Mouse (Mus musculus) cortical plate, adult 2 months (tissue): Measurements from ENCODE around the gene Vcp.

Experiments used
- CTCF ChIP-seq: fragments of 200-500 bp; IDR thresholded peaks from 2 replicates; pipeline ENCODE4 v1.5.1; 2011; ENCODE audit warnings: mild to moderate bottlenecking, control low read depth, low read length; ENCODE audit not compliant: insufficient read depth; ENCODE audit errors: extremely low read depth
- POLR2A ChIP-seq: fragments of 200-500 bp; IDR thresholded peaks from 2 replicates; pipeline ENCODE4 v1.6.1; 2011; ENCODE audit warnings: mild to moderate bottlenecking, low read length, control low read depth; ENCODE audit not compliant: insufficient read depth; ENCODE audit errors: extremely low read depth

DNA sequence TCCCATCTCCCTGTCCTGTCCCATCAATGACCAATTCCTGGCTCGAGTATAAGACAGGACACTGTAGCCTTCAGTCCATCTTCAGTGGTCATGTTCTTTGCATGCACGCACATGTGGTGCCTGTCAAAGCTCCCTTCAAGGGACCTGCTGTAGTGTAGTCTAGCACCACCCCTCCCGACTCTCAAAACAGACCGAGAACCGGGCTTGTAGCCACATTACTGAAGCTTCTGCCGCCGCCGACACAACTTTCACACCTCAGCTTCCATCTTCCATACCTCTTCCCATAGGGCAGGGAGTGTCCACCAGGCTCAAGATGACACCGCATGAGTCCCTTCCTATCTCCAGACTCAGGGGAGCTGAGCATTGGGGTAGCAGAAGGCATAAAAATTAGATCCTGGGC is 56.1 kb downstream of the Vcp start:
- TF ChIP-seq CTCF: no peak
- peak; percentile 40; the same call in 1 of the 2 replicates for TF ChIP-seq POLR2A
